Mouse (Mus musculus) kidney, adult 2 months (tissue): ENCODE results near the gene Mccc2.

ENCODE experiments used
- CTCF ChIP-seq: fragments of 200-500 bp; conservative IDR thresholded peaks from 2 replicates; pipeline ENCODE4 v1.5.1; 2011; ENCODE audit warnings: low read depth, mild to moderate bottlenecking, control low read depth, low read length, moderate library complexity, mixed read lengths; ENCODE audit not compliant: insufficient read depth, insufficient read length
- POLR2A ChIP-seq: fragments of 200-500 bp; IDR thresholded peaks from one replicate; pipeline ENCODE4 v1.6.1; 2011; ENCODE audit warnings: low read depth, low read length, control low read depth

- TF ChIP-seq POLR2A (no peak), CTCF (no peak)
These were observed 116.6 kb downstream of the Mccc2 start for GRCm38 (mm10) chr13:99898816-99899215.
